Mouse (Mus musculus) heart, postnatal 25 days (tissue): ENCODE measurements around the gene Aamp. TPM values are rescaled to one million over a fixed set of nuclear protein-coding genes. Genes with fewer than 3 reads are reported as not detected.
A peak's percentile ranks its signal among the peaks of the same experiment; 100 is the strongest.
"Not testable (repeated sequence)": the region's sequence is repeated elsewhere in the genome, so short reads cannot be mapped to it uniquely, and the experiment has no call there.

ENCODE experiments used
- DNase-seq: peaks from one replicate; pipeline ENCODE4 v3.0.0; 2022; ENCODE audit warnings: low spot score
- intact Hi-C: fragments of 180-260 bp; cut with DNase I; formaldehyde crosslinking; loops from one replicate; pipeline ENCODE4 v1.15.1; 2025
- total RNA-seq, 2 experiments: library from RNA; stranded (reverse); gene quantifications; 2 replicates each; pipeline ENCODE4 v1.2.3; 2021

The Aamp gene
- 10 to 100 TPM; 87.5 to 94.8 TPM for total RNA-seq

GRCm38 (mm10) chr1:74284543-74285160, at the start of gene Aamp, which contains the start of gene Pnkd:
Gene Aamp, minus strand, starts transcription at chr1:74284738.
Gene Pnkd, plus strand, starts transcription at chr1:74284930.
- DNase-seq, result peak; percentile 100
- intact Hi-C loops, result loop anchor here (1.0 to 5.0 kb wide), 4 partner anchors 47 to 168 kb away; partner anchors contain the start of genes Arpc2 and Catip

DNA sequence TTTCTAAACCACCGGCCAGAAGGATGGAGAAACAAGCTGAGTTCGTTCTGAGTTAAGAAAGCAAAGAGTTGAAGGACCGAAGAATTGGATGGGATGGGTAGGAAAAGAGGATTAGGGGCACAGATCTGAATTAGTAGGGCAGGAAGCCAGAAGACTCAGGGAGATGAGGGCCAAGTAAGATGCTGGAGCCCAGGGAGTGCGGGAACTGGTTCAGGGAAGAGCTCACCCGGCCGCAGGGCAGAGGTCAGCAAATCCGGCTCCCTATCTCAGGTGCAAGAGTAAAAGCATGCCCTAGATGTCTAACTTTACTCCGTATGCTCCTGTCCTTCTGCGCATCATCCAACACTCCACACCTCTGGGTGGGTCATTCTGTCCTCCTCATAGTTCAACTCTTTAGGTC, 48.4 kb upstream of the Aamp start:
- DNase-seq, result no peak
- intact Hi-C loops, result loop anchor here (2.0 kb wide), 1 partner anchor 58 kb away; the partner anchor contains the start of gene Ctdsp1

GRCm38 (mm10) chr1:74332241-74332763, 47.8 kb upstream of the Aamp start:
- DNase-seq, result peak; percentile 91
- intact Hi-C loops, result loop anchor here (2.0 kb wide), 1 partner anchor 58 kb away; the partner anchor contains the start of gene Ctdsp1

DNA sequence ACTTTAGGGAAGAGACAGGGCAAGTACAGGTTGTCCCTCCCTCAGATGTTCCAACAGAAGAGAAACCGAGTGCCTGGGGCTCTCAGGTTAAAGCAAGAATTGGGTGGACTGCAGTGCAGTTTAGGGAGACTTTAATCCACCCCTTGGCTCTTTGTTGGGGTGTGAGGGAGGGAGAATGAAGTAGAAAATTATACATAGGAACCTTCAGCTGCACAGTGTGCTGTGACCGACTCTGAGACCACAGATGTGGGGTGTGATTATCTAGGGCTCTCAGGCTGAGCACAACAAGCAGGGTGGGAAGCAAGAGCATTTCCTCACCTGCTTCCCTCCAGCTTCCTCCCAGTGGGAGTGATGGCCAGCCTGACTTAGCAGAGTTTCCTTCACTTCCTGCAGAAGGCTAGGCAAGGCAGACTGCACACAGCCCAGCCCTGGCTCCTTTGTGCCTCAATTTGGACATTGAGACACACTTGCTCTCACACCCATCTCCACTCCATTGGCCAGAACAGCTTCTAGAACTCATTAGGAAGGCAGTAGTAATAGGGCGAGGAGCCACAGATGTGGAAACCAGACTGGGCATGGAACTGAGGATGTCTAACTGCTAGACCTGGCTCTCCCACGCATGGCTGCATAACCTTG, 46.6 kb upstream of the Aamp start:
- DNase-seq, result peak; percentile 42
- intact Hi-C loops, result loop anchor here (2.0 kb wide), 1 partner anchor 14 kb away; no protein-coding TSS in a partner anchor

- intact Hi-C loops, result loop anchor here (2.0 kb wide), 1 partner anchor 13 kb away; no protein-coding TSS in a partner anchor
- DNase-seq, result no peak
Measured at GRCm38 (mm10) chr1:74329899-74330431, 45.4 kb upstream of the Aamp start.

DNA sequence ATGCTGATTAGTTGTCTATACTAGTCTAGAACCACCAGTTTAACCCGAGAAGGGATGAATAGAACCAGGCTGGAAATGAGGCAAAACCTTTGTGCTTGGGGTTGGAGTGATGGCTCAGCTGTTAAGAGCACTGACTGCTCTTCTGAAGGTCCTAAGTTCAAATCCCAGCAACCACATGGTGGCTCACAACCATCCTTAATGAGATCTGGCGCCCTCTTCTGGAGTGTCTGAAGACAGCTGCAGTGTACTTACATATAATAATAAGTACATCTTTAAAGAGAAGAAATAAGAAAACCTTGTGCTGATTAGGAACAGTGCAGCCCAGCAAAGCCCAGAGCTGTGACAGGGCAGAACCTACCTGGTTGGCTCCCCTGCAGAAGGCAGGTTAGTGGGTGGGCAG, 42.4 kb upstream of the Aamp start:
- intact Hi-C loops, DNase-seq: not testable (repeated sequence)

GRCm38 (mm10) chr1:74321396-74321795, 36.9 kb upstream of the Aamp start:
- intact Hi-C loops, result no loop called here
- DNase-seq, result no peak

- intact Hi-C loops, result no loop called here
- no peak for DNase-seq
Measured at GRCm38 (mm10) chr1:74318711-74319110, 34.2 kb upstream of the Aamp start.

DNA sequence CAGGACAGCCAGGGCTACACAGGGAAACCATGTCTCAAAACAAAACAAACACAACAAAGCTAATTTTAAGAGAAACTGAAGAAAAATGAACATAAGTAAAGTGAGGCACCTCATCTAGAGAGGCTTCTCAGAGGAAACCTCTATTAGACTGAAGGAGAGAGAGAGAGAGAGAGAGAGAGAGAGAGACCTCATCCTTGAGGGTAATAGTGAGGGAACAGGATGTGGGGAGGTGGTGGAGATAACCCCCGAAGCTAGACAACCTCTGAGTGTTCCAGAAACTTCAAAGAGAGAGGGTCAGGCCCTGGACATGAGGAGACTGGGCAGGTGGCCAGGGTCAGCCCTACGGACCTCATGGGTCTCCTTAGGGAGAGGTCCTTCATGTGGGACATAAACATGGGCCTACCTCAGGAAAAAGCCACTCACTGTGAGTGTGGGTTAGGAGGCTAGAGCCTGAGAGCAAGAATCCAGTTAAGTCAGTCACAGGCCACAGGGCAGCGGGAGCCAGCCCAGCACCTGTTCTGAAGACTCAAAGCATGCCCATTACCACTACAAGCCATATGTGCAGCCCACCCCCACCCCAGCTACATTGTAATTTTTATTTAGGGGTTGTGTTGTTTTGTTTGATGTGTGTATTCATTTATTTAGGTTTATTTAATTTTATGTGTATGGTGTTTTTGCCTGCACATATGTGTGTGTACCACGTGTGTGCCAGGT, 31.7 kb upstream of the Aamp start:
- intact Hi-C loops, result loop anchor here (2.0 kb wide), 1 partner anchor 15 kb away; no protein-coding TSS in a partner anchor
- no peak for DNase-seq

- DNase-seq, result no peak
- intact Hi-C loops, result no loop called here
Measured at GRCm38 (mm10) chr1:74314796-74315195, 30.3 kb upstream of the Aamp start.

DNA sequence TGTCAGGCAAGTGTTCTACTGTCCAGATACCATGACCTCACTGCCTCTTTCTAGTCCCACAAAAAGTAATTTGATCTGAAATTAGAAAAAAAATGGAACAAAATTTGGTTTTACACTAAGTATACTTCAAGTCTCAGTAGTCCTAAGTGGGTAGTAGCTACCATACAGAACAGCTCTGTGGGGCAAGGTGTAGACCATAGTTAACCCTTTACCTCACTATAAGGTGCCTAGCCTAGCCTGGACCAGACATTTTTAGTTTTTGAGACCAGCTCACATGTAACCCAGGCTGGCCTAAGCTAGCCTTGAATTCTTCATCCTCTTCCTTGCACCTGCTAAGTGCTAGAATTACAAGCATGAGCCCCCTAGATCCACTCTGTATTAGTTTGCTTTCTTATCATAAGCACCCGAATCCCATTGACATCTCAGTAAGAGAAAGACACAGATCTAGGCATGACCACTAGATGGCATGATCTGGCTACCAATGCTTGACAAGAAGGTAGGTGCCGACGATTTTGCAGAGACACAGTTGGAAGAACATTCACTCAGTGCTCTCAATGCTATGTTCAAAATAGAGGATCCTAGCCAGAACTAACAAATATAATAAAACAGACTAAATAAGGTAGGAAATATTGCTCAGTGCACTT, 28.6 kb upstream of the Aamp start:
- intact Hi-C loops, result loop anchor here (1.0 to 2.0 kb wide), 3 partner anchors 50 to 140 kb away; partner anchors contain the start of gene Ctdsp1
- DNase-seq, result no peak

DNA sequence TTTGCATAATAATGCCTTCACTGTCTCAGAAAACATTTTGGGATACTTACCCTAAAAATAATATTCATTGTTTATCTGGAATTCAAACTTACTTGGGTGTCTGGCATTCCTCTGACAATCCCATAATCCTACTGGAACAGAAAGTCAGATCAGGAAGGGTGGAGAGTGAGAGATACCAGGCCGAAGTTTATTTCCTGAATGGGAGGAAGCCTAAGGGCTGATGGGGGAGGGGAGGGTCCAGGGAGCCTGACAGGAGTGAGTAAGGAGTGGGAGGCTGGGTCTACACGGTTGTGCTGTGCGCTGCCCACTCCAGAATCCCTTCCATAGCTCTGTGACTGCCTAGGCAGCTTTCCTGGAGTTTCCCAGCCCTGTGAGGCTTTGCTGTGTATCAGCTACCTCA, 25.2 kb upstream of the Aamp start:
- DNase-seq, result no peak
- intact Hi-C loops, result no loop called here

- DNase-seq, result no peak
- intact Hi-C loops, result no loop called here
Measured at GRCm38 (mm10) chr1:74308001-74308964, 23.7 kb upstream of the Aamp start.

- intact Hi-C loops, result no loop called here
Measured at GRCm38 (mm10) chr1:74307146-74307545, 22.6 kb upstream of the Aamp start.

GRCm38 (mm10) chr1:74305522-74305921, 21.0 kb upstream of the Aamp start, which contains the start of gene Tmbim1:
Gene Tmbim1, minus strand, starts transcription at chr1:74305622.
- no peak for DNase-seq
- intact Hi-C loops, result no loop called here

More at GRCm38 (mm10) chr1:74307146-74307545, 22.6 kb upstream of the Aamp start:
- no peak for DNase-seq

GRCm38 (mm10) chr1:74304946-74305345, 20.4 kb upstream of the Aamp start:
- no peak for DNase-seq
- intact Hi-C loops, result no loop called here

DNA sequence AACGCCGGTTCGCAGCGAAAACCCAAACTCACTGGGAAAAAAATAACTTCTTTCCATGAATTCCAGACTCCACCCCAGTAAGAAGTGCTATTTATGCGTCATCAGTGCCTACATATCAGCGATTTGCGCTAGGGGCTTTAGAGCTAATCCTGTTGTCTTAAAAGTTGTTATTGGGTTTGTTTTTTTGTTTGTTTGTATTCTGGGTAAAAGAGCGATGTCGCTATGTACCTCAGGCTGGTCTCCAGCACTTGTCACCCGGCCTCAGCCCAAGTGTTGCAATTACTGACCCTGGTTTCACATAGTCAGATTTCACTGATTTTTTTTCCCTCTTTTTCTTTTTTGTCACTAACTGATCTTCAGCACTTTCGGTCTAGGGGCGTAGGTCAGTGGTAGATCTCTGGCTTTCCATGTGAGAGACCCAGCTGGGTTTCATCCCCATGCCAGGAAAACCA, 19.8 kb upstream of the Aamp start:
- DNase-seq, result no peak
- intact Hi-C loops, result no loop called here
